Mouse (Mus musculus): ENCODE data around the gene Zc3h6.

- no peak for TF ChIP-seq CTCF (IDR thresholded peaks at IDR 0.05; ENCODE audit: borderline replicate concordance, extremely low read depth, insufficient read depth, insufficient read length)
- no peak for TF ChIP-seq POLR2A (IDR thresholded peaks at IDR 0.05; ENCODE audit: borderline replicate concordance, extremely low read depth, insufficient read depth, insufficient read length, poor library complexity, severe bottlenecking)
These were observed 5.1 kb downstream of the Zc3h6 start for GRCm38 (mm10) chr2:128972301-128972700.
